21 mouse cellular contexts compared by ENCODE assay signal in genomic region chr2:174715938-174716337, GRCm38 (mm10). TPM values are rescaled to one million over a fixed set of nuclear protein-coding genes. Genes with fewer than 3 reads are reported as not detected.
"Had no signal": no experiment of that assay in that cellular context is flagged by ENCODE, and none has a peak within 500 bp of the region (broad histone marks: within the 10 kb centered on the region; RNA-seq: fewer than 3 reads in every experiment).

No protein-coding gene starts in this region.

- H3K9me3 ChIP-seq: limb, embryonic 15.5 days; liver, embryonic 12.5 days; liver, embryonic 15.5 days; midbrain, embryonic 10.5 days; midbrain, embryonic 15.5 days; stomach, embryonic 15.5 days had no signal

- H3K9ac ChIP-seq: limb, embryonic 12.5 days; limb, embryonic 15.5 days; liver, embryonic 12.5 days; liver, embryonic 15.5 days; midbrain, embryonic 15.5 days; stomach, embryonic 15.5 days had no signal

- H3K27me3 ChIP-seq: limb, embryonic 12.5 days; limb, embryonic 15.5 days; liver, embryonic 12.5 days; liver, embryonic 15.5 days; midbrain, embryonic 15.5 days; stomach, embryonic 15.5 days had no signal

- H3K4me1 ChIP-seq: limb, embryonic 12.5 days; limb, embryonic 15.5 days; liver, embryonic 12.5 days; liver, embryonic 15.5 days; midbrain, embryonic 10.5 days; midbrain, embryonic 15.5 days; stomach, embryonic 15.5 days had no signal

- H3K27ac ChIP-seq: kidney, postnatal 0 days; layer of hippocampus, adult 2 months; limb, embryonic 12.5 days; limb, embryonic 15.5 days; liver, embryonic 12.5 days; liver, embryonic 15.5 days; midbrain, embryonic 10.5 days; midbrain, embryonic 15.5 days; stomach, embryonic 15.5 days had no signal

- DNase-seq: kidney, adult 2 months; kidney, postnatal 25 days; layer of hippocampus, adult 9-11 months; lung, adult 2 months; lung, postnatal 14 days; lung, postnatal 4 days; right cerebral cortex, adult 18-20 months; right cerebral cortex, postnatal 14 days; spleen, adult 18-20 months; thymus, postnatal 25 days had no signal

- H3K4me3 ChIP-seq: layer of hippocampus, adult 2 months; limb, embryonic 12.5 days; limb, embryonic 15.5 days; liver, embryonic 12.5 days; liver, embryonic 15.5 days; midbrain, embryonic 10.5 days; midbrain, embryonic 15.5 days; stomach, embryonic 15.5 days had no signal

- H3K4me2 ChIP-seq: limb, embryonic 12.5 days; limb, embryonic 15.5 days; liver, embryonic 12.5 days; liver, embryonic 15.5 days; midbrain, embryonic 15.5 days; stomach, embryonic 15.5 days had no signal

- H3K36me3 ChIP-seq: limb, embryonic 12.5 days; limb, embryonic 15.5 days; liver, embryonic 12.5 days; liver, embryonic 15.5 days; midbrain, embryonic 10.5 days; midbrain, embryonic 15.5 days; stomach, embryonic 15.5 days had no signal

- ATAC-seq: intestine, postnatal 0 days; liver, embryonic 12.5 days; midbrain, embryonic 15.5 days had no signal

RNA-seq across cellular contexts. Expression of gene Edn3, which starts 44.5 kb away (rescaled TPM):
- total RNA-seq: megakaryocyte progenitor cell, adult 5-6 weeks had no signal
